Mouse (Mus musculus): ENCODE measurements around the gene Ihh. TPM values are rescaled to one million over a fixed set of nuclear protein-coding genes. Genes with fewer than 3 reads are reported as not detected.

The Ihh gene
- total RNA-seq, 2 experiments from 2014 or later = 0.20 to 0.41 TPM

DNA sequence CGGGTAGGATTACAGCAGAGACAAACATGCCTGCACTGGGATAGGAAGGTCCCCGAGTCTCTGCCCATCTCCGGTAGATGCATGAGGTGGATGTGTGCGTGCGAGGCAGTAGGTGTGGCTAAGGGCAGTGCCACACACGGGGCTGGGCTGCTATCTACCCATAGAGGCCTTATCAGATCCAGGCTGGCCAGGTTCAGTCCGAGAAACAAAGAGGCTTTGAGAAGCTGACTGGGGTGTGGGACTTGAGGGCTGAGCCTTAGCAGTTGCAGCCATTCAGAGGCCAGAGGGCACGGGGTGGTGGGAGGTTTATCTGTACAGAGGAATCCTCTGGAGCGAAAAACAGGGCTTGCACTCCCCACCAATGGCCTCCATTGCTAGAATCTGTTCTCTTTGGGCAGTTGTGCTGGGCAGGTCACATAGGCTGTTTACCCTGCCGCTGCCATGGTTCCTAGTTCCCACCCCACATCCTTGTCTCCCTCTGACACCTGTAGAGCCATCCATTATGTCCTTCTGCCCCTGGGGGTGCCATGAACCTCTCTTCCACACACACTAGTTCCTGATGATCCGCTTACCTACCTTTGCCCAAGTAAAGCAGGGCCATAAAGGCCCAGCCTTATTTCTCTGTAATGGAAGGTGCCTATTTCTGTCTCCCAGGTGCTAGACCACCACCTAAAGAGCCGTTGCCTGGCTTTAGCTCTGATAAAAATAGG lies 9.7 kb downstream of the Ihh start:
- DNase-seq = no peak

DNA sequence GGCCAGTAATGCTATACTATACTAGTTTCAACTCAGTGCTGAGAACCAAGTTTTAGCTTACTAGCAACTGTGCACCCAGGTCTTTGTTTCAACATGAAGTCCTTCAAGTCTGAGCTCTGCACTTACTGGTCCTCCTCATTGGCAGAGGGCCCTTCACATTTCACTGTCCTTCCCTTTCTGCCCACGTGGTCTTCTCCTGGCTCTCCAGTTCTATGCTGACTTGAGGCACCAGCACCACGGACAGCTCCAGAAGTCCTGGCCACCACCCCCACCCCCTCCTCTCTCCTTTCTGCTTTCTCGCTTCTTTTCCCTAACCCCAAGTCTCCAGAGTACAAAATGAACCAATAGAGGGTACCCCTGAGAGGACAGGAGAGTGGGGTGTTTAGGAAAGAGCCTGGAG lies 11.7 kb downstream of the Ihh start:
- no peak for DNase-seq

DNA sequence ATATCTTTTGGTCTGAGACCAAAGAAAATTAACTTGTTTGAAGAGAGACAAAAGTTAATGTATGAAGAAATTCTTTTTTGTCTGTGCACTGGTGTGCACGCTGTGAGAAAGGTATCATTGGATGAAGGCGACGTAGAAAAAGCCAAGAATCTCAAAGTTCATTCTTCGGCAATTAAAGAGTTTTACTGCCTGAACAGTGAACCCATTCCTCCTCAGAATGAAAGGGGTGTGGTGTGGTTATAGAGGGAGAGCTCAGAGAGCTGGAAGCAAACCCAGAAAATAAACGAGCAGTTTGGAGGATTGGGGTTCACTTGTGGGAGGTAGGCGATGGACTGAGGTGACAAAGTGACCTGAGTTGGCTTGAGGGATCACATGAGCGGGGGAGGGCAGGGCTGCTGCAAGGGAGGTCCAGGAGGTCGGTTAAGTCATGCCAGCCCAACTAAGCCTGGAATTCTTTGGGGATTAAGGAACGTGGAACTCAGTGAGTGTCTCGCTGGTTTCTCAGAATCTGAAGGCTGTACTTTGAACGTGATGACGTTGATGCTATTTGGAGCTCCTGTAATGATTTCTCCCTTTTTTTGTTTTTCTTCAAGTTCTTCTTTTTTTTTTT lies 15.1 kb downstream of the Ihh start:
- no peak for DNase-seq

DNA sequence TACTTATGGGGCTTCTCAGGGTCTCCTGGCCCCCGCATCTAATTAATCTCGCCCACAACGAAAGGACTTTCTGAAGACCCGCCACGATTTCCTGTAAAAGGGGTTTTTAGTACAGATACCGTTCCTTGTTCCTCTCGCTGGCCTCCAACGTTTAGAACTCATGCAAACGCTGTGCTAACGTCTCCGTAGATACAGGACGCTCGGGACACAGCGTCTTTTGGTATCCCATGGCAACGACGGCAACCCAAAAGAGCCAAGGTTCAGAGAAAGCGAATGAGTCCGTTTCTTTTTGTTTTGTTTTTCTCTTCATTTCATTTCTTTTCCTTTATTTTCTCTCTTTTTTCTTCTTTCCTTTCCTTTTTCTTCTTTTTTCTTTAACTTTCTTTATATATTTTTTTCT lies 16.1 kb downstream of the Ihh start, which contains the start of gene Cfap65:
Gene Cfap65, minus strand, starts transcription at position 198 of the 400 bp plus-strand sequence.
- peak; percentile 17 to 34 for DNase-seq

DNA sequence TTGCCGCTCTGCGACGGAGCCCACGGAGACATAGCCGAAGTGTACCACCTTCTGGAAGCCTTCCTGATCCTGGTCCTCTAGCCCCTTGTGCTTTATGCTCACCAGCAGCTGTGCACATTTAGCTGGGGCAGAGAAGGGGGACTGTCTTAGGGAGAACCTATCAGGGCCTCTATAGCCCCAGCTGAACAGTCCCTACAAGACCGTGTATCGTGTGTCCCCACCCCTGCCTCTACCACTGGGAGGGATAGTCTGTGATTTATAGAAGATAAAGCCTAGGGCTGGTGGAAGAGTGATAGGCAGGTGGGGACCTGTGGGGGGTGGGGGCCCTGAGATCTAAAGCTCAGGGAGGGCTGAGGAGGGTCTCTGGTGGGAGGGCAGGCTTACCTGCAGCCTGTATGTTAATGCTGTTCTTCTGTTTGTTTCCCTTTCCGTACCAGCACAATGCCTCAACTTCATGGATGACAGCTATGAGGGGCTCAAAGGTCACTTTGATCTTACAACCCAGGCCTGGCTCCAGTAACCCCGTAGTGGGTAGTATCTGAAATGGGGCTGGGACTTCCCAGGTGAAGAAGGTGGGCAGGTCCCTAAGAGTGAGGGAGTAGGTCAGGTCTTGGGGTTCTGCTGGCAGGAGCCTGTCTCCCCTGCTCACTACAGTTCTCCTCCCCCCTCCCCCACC lies 23.7 kb downstream of the Ihh start:
- DNase-seq = no peak

DNA sequence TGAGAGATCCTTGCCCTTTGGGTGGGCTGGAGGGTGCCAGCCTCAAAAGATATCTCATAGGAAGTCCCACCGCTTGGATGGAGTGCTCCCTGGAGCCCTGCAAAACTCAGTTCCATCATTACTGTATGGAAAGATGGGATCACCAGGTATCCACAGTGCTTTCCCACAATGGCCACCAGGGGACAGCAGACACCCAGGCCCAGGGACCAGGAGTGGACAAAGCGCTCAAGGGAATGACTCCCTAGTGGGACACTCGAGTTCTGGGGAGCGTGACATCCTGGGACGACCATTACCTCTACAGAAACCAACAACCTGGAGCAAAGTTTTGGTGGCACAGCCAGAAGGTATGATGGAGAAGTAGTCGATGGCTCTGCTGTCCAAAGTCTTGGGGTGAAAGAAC lies 24.8 kb downstream of the Ihh start:
- peak; percentile 25 to 70 for DNase-seq

DNA sequence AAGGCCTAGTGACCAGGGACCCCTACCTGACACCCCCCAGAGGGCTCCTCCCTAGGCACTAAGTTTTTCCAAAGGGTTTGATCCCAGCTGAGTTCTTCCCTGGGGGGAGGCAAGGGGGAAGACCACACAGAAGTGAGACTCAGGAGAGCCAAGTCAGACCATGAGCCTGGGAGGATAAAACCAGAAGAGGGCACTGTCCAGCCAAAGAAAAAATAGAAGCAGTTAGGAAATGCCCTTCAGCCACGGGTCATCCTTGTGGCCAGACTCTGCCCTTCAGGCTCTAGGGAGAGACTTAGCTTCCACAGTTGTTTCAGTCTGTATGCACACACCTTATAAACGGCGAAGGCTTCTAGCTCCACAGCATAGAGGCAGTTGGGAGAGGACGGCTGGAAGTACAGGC lies 27.0 kb downstream of the Ihh start:
- peak in 1 of 2 experiments; percentile 6 for DNase-seq

DNA sequence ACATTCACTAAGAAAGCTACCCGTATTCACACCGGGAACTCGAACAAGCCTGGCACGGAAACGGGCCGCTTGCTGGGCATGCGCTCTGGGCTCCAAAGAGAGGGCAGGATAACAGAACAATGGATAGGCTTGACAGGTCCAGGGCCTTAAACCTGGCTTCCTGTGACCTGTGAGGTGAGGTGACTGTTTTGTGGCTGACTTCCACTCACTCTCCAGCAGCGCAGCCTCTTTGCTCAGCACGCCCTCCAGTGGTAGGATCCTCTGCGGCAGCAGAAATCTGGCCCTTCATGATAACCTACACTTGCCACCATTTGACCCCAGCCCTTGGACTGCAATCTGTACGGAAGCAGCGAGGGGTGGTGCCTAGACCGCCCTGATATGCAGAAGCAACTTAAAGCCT lies 35.8 kb downstream of the Ihh start:
- no peak for DNase-seq

DNA sequence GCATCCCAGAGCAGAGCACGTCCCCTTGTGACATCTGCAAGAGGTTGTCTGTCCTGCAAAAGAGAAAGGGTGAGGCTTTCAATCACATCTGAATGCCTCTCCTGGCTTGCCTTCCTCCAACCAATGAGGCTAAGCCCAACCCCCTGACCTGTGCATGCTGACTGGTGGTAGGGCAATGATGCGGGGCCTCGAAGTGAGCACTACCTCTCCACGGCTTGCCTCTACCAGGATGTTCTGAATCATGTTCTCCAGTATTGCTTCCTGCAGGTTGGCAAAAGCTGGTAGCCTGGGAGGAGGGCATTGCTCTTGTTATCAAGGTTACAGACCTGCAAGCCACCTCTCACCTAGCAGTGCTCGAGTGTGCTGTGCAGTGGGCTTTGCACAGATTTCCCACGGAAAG lies 49.3 kb downstream of the Ihh start:
- DNase-seq = no peak

DNA sequence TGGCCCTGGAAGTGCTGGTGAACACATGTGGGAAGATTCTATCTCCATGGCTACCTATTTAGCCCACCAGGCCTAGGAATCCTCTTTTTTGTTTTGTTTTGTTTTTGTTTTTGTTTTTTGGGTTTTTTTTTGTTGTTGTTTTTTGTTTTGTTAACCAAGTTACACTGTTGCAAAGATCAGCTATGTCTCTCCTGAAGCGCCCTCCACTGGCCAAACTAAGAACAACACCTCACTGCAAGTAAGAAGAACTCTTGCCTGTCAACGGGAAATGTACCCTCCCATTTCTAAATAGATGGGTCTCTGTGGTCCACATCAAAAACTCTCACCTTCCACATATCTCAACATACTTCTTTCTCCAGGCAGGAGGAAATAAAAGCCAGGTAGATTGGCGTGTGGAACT lies 49.8 kb downstream of the Ihh start:
- DNase-seq = peak in 1 of 2 experiments; percentile 69

DNA sequence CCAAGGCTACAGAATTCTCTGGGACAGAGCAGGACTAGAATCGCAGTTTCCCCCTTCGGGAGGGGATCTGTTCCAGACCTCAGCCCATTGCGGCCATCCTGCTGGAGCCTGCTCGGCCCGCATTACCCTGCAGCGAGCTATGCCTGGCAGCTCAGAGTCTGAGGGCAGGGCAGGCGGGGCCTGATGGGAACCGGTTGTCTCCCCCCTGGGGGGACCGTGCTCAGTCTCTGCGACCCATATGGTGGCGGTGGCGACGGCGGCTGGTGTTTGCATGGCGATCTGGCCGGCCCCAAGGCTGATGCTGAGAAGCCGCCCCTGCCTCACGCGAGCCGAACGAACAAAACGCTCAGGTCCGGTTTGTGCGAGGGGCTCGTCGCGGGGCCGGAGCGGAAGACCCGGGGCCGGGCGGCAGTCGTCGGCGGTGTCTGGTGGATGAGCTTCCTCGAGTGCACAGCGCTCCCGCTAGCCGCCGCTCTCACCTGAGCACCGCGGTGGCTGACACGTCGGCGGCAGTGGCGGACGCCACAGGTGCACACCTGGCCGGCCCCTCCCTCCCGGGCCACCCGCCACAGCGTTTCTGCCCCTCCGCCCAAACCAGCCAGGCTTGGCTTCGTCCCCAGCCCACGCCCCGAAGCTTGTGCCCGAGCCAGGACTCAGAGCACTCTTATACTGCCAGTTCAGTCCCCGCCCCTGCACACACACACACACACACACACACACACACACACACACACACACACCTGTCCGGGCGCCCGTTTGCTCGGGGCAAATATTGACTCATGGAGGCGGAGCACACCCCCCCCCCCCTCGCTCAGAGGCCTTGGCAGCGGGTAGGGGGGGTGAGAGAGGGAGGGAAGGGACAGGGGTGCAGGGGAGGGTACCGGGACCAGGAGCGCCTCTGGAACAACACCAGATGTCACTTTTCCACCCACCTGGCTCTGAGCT lies 50.9 kb downstream of the Ihh start:
- DNase-seq = no peak

DNA sequence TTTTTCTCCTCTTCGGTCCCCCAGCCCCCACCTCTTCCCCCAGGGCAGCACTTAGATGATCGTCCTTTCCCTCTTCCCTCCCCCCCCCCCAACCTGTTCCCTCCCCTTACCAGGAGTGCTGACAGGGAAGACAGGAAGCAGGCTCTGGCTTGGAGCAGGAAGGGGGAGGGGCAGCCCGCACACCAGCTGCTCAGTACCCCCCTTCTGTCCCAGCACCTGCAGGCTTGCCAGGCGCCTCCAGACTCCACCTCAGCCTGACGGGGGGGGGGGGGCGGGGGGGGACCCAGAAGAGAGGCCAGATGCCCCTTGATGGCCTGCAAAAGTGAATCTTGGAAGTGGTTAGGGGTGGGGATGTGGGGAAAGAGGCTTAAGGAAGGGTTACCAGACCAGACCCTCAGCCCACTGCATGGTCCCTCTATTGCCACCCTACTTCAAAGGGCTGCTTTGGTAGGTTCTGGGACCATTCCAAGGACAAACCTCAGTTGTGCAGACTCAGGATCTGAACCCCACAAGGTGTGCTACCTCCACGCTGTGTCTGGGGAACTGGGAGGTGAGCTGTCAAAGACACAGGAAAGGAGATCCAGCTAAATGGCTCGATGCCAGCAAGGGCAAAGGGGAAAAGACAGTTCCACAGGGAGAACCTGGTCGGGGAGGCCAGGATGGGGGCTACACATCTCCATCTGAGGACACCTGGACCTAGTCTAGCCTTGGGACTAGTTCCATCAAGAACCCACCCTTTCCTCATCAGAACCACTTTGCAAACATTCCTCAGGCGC lies 52.6 kb downstream of the Ihh start:
- no peak for DNase-seq

DNA sequence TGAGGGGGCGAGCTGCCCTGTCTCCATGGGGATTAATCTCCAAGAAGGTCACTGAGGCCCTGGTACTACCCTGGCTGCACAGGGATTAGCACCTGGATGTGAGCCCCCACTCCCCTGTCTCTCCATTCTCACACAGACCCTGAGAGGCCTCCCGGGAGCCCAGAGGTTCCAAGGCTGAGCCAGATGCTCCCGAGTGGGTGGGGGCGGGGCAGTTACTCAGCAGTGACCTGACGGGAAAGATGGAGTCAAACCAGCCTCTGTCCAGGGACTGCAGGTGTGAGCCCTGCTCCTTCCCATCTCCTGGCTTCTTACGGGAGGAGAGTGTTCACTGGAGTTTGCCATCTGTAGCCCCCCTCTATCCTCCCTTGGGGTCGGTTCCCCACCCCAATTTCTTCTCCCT lies 53.5 kb downstream of the Ihh start:
- no peak for DNase-seq

Small RNA genes lying within 50 kb of the gene (microRNA-seq; reads per million reads assigned to microRNA genes)
- gene Mir375 = 35.1 to 185 reads per million in 2 experiments

Other genes starting within 250 kb of the Ihh start
- gene Cyp27a1, start 238.1 kb downstream of the Ihh start, total RNA-seq (2021) = 10 to 100 TPM; 11.0 to 15.5 TPM
- gene Prkag3, start 202.5 kb downstream of the Ihh start, total RNA-seq (2021) = 1 to 10 TPM; 1.4 to 1.7 TPM
- gene Wnt6, start 179.8 kb downstream of the Ihh start, total RNA-seq (2021) = under 1 TPM; 0.18 to 0.30 TPM
- not detected for gene Wnt10a, start 160.2 kb downstream of the Ihh start, total RNA-seq (2021)
- gene Cdk5r2, start 96.7 kb downstream of the Ihh start, total RNA-seq (2021) = not detected
- gene Fev, start 66.3 kb downstream of the Ihh start, total RNA-seq (2021) = not detected
- gene Cryba2, start 58.5 kb downstream of the Ihh start, total RNA-seq (2021) = not detected
- under 1 TPM in 1 of 2 experiments, not detected in 1; 0.33 TPM for gene Cfap65, start 16.1 kb downstream of the Ihh start, total RNA-seq (2021)
- 1 to 10 TPM; 3.8 to 4.6 TPM for gene Nhej1, start 173.5 kb upstream of the Ihh start, total RNA-seq (2021)
- gene Slc23a3, start 182.2 kb upstream of the Ihh start, total RNA-seq (2021) = under 1 TPM; 0.32 to 0.49 TPM
- 10 to 100 TPM; 22.5 to 27.4 TPM for gene Cnppd1, start 191.0 kb upstream of the Ihh start, total RNA-seq (2021)
- 10 to 100 TPM; 20.3 to 23.0 TPM for gene Retreg2, start 191.1 kb upstream of the Ihh start, total RNA-seq (2021)
- gene Zfand2b, start 217.0 kb upstream of the Ihh start, total RNA-seq (2021) = 10 to 100 TPM; 12.1 to 14.1 TPM
- gene Abcb6, start 228.7 kb upstream of the Ihh start, total RNA-seq (2021) = 10 to 100 TPM; 28.5 to 29.4 TPM
- gene Ankzf1, start 240.5 kb upstream of the Ihh start, total RNA-seq (2021) = 10 to 100 TPM in 1 of 2 experiments, 1 to 10 TPM in 1; 7.8 to 10.8 TPM
- gene Atg9a, start 240.5 kb upstream of the Ihh start, total RNA-seq (2021) = 10 to 100 TPM; 58.8 to 68.8 TPM

All from heart, adult 18-20 months (tissue).